Mouse (Mus musculus): ENCODE data around the gene St6galnac3.

- TF ChIP-seq CTCF (IDR thresholded peaks at IDR 0.05; ENCODE audit: extremely low read depth, insufficient read depth, low read length) (no peak), POLR2A (IDR thresholded peaks at IDR 0.05; ENCODE audit: extremely low read depth, insufficient read depth, low read length) (no peak)
Observed at GRCm38 (mm10) chr3:153643822-153644519, 81.0 kb downstream of the St6galnac3 start.
